Mouse (Mus musculus) olfactory bulb, adult 2 months (tissue): Measurements from ENCODE around the gene Tmod2. TPM values are rescaled to one million over a fixed set of nuclear protein-coding genes. Genes with fewer than 3 reads are reported as not detected.

Experiments used
- H3K27ac ChIP-seq: fragments of 200-500 bp; 2 replicates; pipeline ENCODE4 v1.5.1; 2012; ENCODE audit warnings: low read depth, low read length; ENCODE audit not compliant: insufficient read depth
- H3K4me1 ChIP-seq: fragments of 200-500 bp; 2 replicates; pipeline ENCODE4 v1.6.1; 2012; ENCODE audit warnings: low read length; ENCODE audit not compliant: control insufficient read depth, insufficient read depth
- H3K4me3 ChIP-seq: fragments of 200-500 bp; 2 replicates; pipeline ENCODE4 v1.5.1; 2012; ENCODE audit warnings: mild to moderate bottlenecking, low read depth, low read length, moderate library complexity; ENCODE audit not compliant: insufficient read depth
- CTCF ChIP-seq: fragments of 200-500 bp; IDR thresholded peaks from 2 replicates; pipeline ENCODE4 v1.5.1; 2012; ENCODE audit warnings: low read depth, mild to moderate bottlenecking, low read length, moderate library complexity; ENCODE audit not compliant: insufficient read depth
- POLR2A ChIP-seq: fragments of 200-500 bp; IDR thresholded peaks from 2 replicates; pipeline ENCODE4 v1.6.1; 2012; ENCODE audit warnings: mild to moderate bottlenecking, low read depth, low read length, moderate library complexity; ENCODE audit not compliant: insufficient read depth
- WGBS: fragments of 180-500 bp; shearing (Covaris S2); methylation state at CpG from one replicate; pipeline ENCODE4 v1.1.7; 2018; 5-methylcytosine and 5-hydroxymethylcytosine counted together
- polyA plus RNA-seq: library from polyadenylated mRNA; stranded (reverse); fragments of >200 nt; gene quantifications from 2 replicates; pipeline ENCODE4 v1.2.4, GENCODE M21; 2012; ENCODE audit warnings: low replicate concordance; ENCODE audit not compliant: missing spikeins, insufficient read depth, insufficient read length

Tmod2 gene
- polyA plus RNA-seq, 1 experiment, result 107 TPM

GRCm38 (mm10) chr9:75581694-75582350, 29.3 kb downstream of the Tmod2 start:
- no peak for TF ChIP-seq CTCF
- no peak for TF ChIP-seq POLR2A
- WGBS, result 42% methylated on average over 7 of the region's 7 CpGs
- H3K4me3 ChIP-seq, result no peak overlapping the region
- H3K27ac ChIP-seq, result no peak overlapping the region
- no peaks in the 10 kb centered on the region for H3K4me1 ChIP-seq

- Histone ChIP-seq H3K4me1 (no peaks in the 10 kb centered on the region), H3K27ac (no peak overlapping the region), H3K4me3 (no peak overlapping the region)
- WGBS, result 63% methylated on average over 6 of the region's 6 CpGs
- TF ChIP-seq CTCF (no peak), POLR2A (no peak)
Observed at GRCm38 (mm10) chr9:75579321-75579720, 31.8 kb downstream of the Tmod2 start.

GRCm38 (mm10) chr9:75571036-75571942, 39.8 kb downstream of the Tmod2 start:
- 97% methylated on average over 5 of the region's 5 CpGs for WGBS
- Histone ChIP-seq H3K4me3 (no peak overlapping the region), H3K4me1 (no peaks in the 10 kb centered on the region), H3K27ac (no peak overlapping the region)
- TF ChIP-seq CTCF, result no peak
- no peak for TF ChIP-seq POLR2A

- no peak overlapping the region for H3K4me3 ChIP-seq
- H3K4me1 ChIP-seq, result no peaks in the 10 kb centered on the region
- no peak overlapping the region for H3K27ac ChIP-seq
- no peak for TF ChIP-seq POLR2A
- whole genome bisulfite sequencing, result 96% methylated on average over 6 of the region's 6 CpGs
Observed at GRCm38 (mm10) chr9:75568399-75568798, 42.7 kb downstream of the Tmod2 start.

- Histone ChIP-seq H3K4me3 (no peak overlapping the region), H3K27ac (no peak overlapping the region), H3K4me1 (no peaks in the 10 kb centered on the region)
- WGBS, result 89% methylated on average over 6 of the region's 6 CpGs
- TF ChIP-seq CTCF (no peak), POLR2A (no peak)
Observed at GRCm38 (mm10) chr9:75564892-75565291, 46.2 kb downstream of the Tmod2 start.

- TF ChIP-seq POLR2A (no peak), CTCF (no peak)
- Histone ChIP-seq H3K27ac (no peak overlapping the region), H3K4me3 (no peak overlapping the region), H3K4me1 (no peaks in the 10 kb centered on the region)
- WGBS, result 78% methylated on average over 6 of the region's 6 CpGs
Observed at GRCm38 (mm10) chr9:75563622-75564021, 47.5 kb downstream of the Tmod2 start.

GRCm38 (mm10) chr9:75563176-75563575, 47.9 kb downstream of the Tmod2 start:
- no peak overlapping the region for H3K27ac ChIP-seq
- H3K4me3 ChIP-seq, result no peak overlapping the region
- no peaks in the 10 kb centered on the region for H3K4me1 ChIP-seq
- TF ChIP-seq CTCF (no peak), POLR2A (no peak)
- 68% methylated on average over 2 of the region's 2 CpGs for WGBS

- no peaks in the 10 kb centered on the region for H3K4me1 ChIP-seq
- no peak overlapping the region for H3K4me3 ChIP-seq
- TF ChIP-seq POLR2A (no peak), CTCF (no peak)
- WGBS, result 84% methylated on average over 13 of the region's 13 CpGs
- H3K27ac ChIP-seq, result no peak overlapping the region
Observed at GRCm38 (mm10) chr9:75561040-75561669, 50.0 kb downstream of the Tmod2 start.

GRCm38 (mm10) chr9:75560353-75560752, 50.8 kb downstream of the Tmod2 start:
- TF ChIP-seq CTCF (no peak), POLR2A (no peak)
- peaks cover 2% of the 10 kb centered on the region; the same call in 1 of the 2 replicates for H3K4me1 ChIP-seq
- no peak overlapping the region for H3K27ac ChIP-seq
- H3K4me3 ChIP-seq, result no peak overlapping the region
